Mouse (Mus musculus) C2C12 (cell line): ENCODE data around the gene Chp2.

Source experiments
- CTCF ChIP-seq: IDR thresholded peaks from one replicate; pipeline ENCODE4 v1.5.1; 2011; ENCODE audit not compliant: control insufficient read depth, insufficient read depth, insufficient read length
- USF1 ChIP-seq: IDR thresholded peaks from one replicate; pipeline ENCODE4 v1.6.1; 2011; ENCODE audit warnings: low read depth, mild to moderate bottlenecking, control low read depth, moderate library complexity

- TF ChIP-seq CTCF (peak; percentile 11), USF1 (no peak)
These were observed 23.0 kb downstream of the Chp2 start for GRCm38 (mm10) chr7:122242260-122242659.
